Mouse (Mus musculus) layer of hippocampus, adult 11-12 months (tissue): ENCODE measurements at regions not wholly inside any gene's neighbourhood (a gene's known extent, or its start where the extent isn't known, plus 50 kb on each side); places are given as distances from the start of the nearest gene placed in this dataset.
"Not testable (repeated sequence)": the region's sequence is repeated elsewhere in the genome, so short reads cannot be mapped to it uniquely, and the experiment has no call there.

Experiments used
- DNase-seq: peaks from one replicate; pipeline ENCODE4 v3.0.0; 2022; ENCODE audit warnings: low spot score

DNA sequence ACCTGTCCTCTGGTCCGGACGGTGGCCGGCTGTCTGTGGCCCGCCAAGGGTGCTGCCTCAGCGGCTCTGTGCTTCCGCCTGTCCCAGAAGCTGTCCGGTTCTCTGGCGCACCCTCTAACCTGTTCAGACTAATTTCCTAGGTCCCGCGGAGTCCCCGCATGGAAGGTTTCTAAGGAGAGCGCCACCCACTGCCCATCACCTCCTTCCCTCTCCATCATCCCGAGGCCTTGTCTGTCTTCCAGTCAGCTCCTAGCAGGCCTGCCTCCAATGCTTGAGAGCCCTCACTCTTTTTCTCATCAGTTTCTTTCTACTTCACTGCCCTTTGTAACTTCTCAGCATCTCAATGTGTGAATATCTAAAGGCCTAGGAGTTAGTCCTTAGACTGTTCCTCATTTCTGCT lies 86.4 kb upstream of the Zfp746 start:
- DNase-seq = not testable (repeated sequence)

DNA sequence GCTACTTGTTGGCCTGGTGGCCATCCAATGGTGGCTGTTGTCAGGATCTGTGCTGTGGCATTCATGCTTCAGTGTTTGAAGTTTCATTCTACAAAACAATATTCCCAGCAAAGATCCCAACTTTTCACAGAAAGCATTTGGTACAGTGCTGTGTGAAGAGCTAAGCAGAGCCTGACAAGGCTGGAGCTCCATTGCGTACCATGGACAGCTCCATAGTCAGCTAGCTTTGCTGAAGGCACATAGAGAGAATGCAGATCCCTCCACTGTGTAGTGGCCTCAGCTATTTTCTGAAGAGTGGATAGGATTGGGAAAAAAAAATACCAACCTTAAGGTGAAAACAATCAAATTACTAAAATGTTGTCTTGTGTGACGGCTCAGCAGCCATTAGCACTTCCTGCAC lies 50.5 kb upstream of the Zfp746 start:
- no peak for DNase-seq
